Mouse (Mus musculus) lung, embryonic 14.5 days (tissue): ENCODE data around the gene Bco2. TPM values are rescaled to one million over a fixed set of nuclear protein-coding genes. Genes with fewer than 3 reads are reported as not detected.

Source experiments
- ATAC-seq: fragments of 200-750 bp; cut with Nextera tagmentation; 2 replicates; pipeline ENCODE4 v1.8.0; 2017; ENCODE audit warnings: mild to moderate bottlenecking, moderate TSS enrichment, moderate library complexity; ENCODE audit not compliant: insufficient read depth
- DNase-seq: peaks from one replicate; pipeline ENCODE4 v3.0.0-alpha.2; 2015
- H3K27ac ChIP-seq: fragments of 300-500 bp; sonication (generic); 2 replicates; pipeline ENCODE4 v1.5.1; 2014; ENCODE audit warnings: low read depth, mild to moderate bottlenecking, moderate library complexity
- H3K27me3 ChIP-seq: fragments of 300-500 bp; sonication (generic); 2 replicates; pipeline ENCODE4 v1.6.1; 2014; ENCODE audit warnings: low read length, control low read depth; ENCODE audit not compliant: insufficient read depth
- H3K36me3 ChIP-seq: fragments of 300-500 bp; sonication (generic); 2 replicates; pipeline ENCODE4 v1.6.1; 2014; ENCODE audit warnings: control low read depth; ENCODE audit not compliant: insufficient read depth
- H3K4me1 ChIP-seq: fragments of 300-500 bp; sonication (generic); 2 replicates; pipeline ENCODE4 v1.6.1; 2014; ENCODE audit warnings: antibody characterized with exemption, control low read depth; ENCODE audit not compliant: insufficient read depth
- H3K4me2 ChIP-seq: fragments of 300-500 bp; sonication (generic); 2 replicates; pipeline ENCODE4 v1.6.1; 2014; ENCODE audit warnings: mild to moderate bottlenecking
- H3K4me3 ChIP-seq: fragments of 300-500 bp; sonication (generic); 2 replicates; pipeline ENCODE4 v1.5.1; 2014; ENCODE audit warnings: low read depth, low read length
- H3K9ac ChIP-seq: fragments of 300-500 bp; sonication (generic); 2 replicates; pipeline ENCODE4 v1.6.1; 2014
- H3K9me3 ChIP-seq: fragments of 300-500 bp; sonication (generic); 2 replicates; pipeline ENCODE4 v1.6.1; 2016; ENCODE audit warnings: low read depth, low read length, control low read depth
- CTCF ChIP-seq: IDR thresholded peaks from 2 replicates; pipeline ENCODE4 v1.5.1; 2016; ENCODE audit warnings: antibody characterized with exemption, low read depth
- WGBS: fragments of 180-500 bp; shearing (Covaris S2); extraction: QIAGEN DNeasy Blood & Tissue Kit; methylation state at CpG from one replicate; pipeline ENCODE4 v1.1.7; 2014; 5-methylcytosine and 5-hydroxymethylcytosine counted together
- polyA plus RNA-seq: library from polyadenylated mRNA; unstranded; fragments of >200 nt; fragmentation: Nextera tagmentation; extraction: Ambion mirVana; gene quantifications from 2 replicates; pipeline ENCODE4 v1.2.1, GENCODE M21; 2014

Gene Bco2
- polyA plus RNA-seq, 1 experiment from 2014 or later = 0.17 TPM

DNA sequence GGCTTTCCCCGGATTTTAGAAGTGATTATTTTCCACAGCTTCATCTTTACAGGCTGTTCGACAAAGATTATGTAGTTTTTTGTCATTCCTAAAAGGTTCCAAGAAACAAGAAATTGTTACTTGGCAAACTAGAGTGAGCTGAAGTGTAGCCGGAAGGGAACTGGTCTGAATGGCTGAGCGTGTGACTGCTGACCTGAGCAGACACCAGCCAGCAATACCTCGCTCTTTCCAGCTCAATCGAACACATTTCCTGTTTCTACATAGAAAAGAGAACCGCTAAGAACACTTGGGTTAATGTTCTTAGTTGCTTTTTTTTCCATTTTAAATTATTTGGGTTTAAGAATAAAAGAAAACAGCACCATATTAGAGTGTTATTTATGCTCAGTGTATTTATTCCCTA is 14.8 kb downstream of the Bco2 start:
- no peak for ATAC-seq
- no peak for TF ChIP-seq CTCF
- H3K9ac ChIP-seq = no peak overlapping the region
- H3K36me3 ChIP-seq = no peaks in the 10 kb centered on the region
- H3K27ac ChIP-seq = no peak overlapping the region
- 56% methylated on average over 7 of the region's 7 CpGs for WGBS
- no peaks in the 10 kb centered on the region for H3K9me3 ChIP-seq
- no peaks in the 10 kb centered on the region for H3K4me1 ChIP-seq
- no peaks in the 10 kb centered on the region for H3K27me3 ChIP-seq
- no peak overlapping the region for H3K4me3 ChIP-seq
- no peak for DNase-seq
- H3K4me2 ChIP-seq = no peak overlapping the region

DNA sequence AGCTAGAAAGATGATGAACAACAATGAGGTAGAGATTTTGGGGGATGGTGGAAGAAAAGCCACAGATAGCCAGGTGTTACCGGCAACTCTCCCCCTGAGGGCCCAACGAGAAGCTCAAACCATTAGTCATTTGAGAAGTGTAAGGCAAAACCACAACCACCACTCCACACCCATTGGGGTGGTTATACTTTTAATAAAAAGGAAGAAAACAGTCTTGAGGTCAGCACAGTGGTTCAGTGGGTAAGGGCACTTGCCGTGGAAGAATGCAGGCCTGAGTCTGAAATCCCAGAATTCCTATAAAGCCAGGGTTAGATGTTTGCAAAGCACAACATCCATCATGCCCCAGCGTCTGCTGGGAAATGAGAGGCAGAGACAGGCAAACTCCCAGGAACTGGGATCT is 17.7 kb downstream of the Bco2 start:
- H3K4me1 ChIP-seq = no peaks in the 10 kb centered on the region
- H3K4me2 ChIP-seq = no peak overlapping the region
- no peak for TF ChIP-seq CTCF
- H3K27me3 ChIP-seq = no peaks in the 10 kb centered on the region
- H3K36me3 ChIP-seq = no peaks in the 10 kb centered on the region
- H3K9ac ChIP-seq = no peak overlapping the region
- 52% methylated on average over 4 of the region's 4 CpGs for WGBS
- H3K4me3 ChIP-seq = no peak overlapping the region
- no peaks in the 10 kb centered on the region for H3K9me3 ChIP-seq
- DNase-seq = no peak
- H3K27ac ChIP-seq = no peak overlapping the region
- no peak for ATAC-seq

DNA sequence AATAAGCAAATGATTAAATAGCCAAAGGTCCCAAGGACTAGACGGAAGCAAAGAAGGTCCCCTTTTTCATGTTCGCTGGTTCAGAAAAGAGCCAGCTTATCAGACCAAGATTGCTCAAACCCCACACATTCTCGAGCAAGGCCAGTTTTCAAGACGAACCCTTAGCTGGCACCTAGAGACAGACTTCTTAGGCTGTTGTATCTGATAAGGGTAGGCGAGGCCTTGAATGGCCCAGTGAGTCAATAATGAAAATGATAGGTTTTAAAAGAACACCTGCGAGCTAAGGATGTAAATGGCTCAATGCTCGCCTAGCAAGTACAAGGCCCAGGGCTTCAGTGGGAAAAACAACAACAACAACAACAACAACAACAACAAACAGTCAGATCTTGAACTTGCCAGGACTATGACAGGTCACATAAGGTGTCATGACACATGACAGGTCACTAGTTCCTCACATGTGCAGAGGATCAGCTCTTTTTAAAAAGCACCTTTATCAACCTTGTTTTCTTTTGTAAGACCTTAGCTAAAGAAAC is 18.3 kb downstream of the Bco2 start:
- TF ChIP-seq CTCF = no peak
- WGBS = 56% methylated on average over 7 of the region's 7 CpGs

DNA sequence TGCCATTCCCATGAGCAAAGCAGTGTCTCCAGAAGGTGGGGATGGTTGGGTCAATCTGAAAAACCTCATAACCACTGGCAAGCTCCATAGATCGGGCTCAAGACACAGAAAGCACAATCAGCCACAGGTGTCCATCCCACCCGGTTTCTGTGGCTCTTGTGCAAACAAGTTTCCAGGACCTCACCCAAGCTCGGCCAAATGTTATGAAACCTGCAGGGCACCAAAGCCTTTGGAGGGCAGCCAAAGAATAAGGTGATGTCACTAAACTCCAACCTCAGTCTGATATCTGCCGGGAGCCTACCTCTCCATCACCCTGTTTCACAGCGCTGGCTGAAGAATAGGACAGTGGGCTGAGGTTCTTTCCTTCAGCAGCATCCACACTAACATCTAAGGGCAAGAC is 19.1 kb downstream of the Bco2 start:
- Histone ChIP-seq H3K4me2 (no peak overlapping the region), H3K27ac (no peak overlapping the region), H3K4me1 (no peaks in the 10 kb centered on the region), H3K27me3 (no peaks in the 10 kb centered on the region), H3K4me3 (no peak overlapping the region), H3K9ac (no peak overlapping the region), H3K9me3 (no peaks in the 10 kb centered on the region), H3K36me3 (no peaks in the 10 kb centered on the region)
- WGBS = 74% methylated on average over 5 of the region's 5 CpGs
- DNase-seq = no peak
- ATAC-seq = no peak
- TF ChIP-seq CTCF = no peak

More for the DNA sequence above, 18.3 kb downstream of the Bco2 start:
- DNase-seq (no peak), ATAC-seq (no peak)
- H3K27me3 ChIP-seq = no peaks in the 10 kb centered on the region
- no peak overlapping the region for H3K4me3 ChIP-seq
- H3K4me1 ChIP-seq = no peaks in the 10 kb centered on the region
- no peaks in the 10 kb centered on the region for H3K9me3 ChIP-seq
- H3K36me3 ChIP-seq = no peaks in the 10 kb centered on the region
- H3K9ac ChIP-seq = no peak overlapping the region
- H3K27ac ChIP-seq = no peak overlapping the region
- H3K4me2 ChIP-seq = no peak overlapping the region

DNA sequence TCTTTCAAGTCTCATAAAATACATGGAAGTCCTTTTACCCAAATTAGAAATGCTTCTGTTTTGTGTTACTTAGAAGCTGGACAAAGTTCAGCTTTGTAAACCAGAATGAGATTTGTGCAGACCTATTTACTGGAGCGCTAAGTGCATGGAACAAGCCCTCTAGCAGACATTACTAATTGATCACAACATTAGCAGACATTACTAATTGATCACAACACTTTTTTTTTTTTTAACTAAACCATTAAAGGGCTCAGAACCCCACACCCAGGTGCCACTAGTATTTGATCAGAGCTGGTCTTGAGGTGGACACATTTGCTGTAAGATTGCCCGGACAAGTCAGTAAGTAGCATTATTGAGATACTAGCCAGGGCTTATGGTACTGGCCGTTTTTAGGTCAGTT is 21.2 kb downstream of the Bco2 start:
- H3K9ac ChIP-seq = no peak overlapping the region
- no peak for ATAC-seq
- DNase-seq = no peak
- no peak overlapping the region for H3K4me3 ChIP-seq
- no peak overlapping the region for H3K27ac ChIP-seq
- 67% methylated on average over 3 of the region's 3 CpGs for WGBS
- no peaks in the 10 kb centered on the region for H3K9me3 ChIP-seq
- TF ChIP-seq CTCF = no peak
- H3K36me3 ChIP-seq = no peaks in the 10 kb centered on the region
- H3K4me2 ChIP-seq = no peak overlapping the region
- no peaks in the 10 kb centered on the region for H3K27me3 ChIP-seq
- H3K4me1 ChIP-seq = no peaks in the 10 kb centered on the region

DNA sequence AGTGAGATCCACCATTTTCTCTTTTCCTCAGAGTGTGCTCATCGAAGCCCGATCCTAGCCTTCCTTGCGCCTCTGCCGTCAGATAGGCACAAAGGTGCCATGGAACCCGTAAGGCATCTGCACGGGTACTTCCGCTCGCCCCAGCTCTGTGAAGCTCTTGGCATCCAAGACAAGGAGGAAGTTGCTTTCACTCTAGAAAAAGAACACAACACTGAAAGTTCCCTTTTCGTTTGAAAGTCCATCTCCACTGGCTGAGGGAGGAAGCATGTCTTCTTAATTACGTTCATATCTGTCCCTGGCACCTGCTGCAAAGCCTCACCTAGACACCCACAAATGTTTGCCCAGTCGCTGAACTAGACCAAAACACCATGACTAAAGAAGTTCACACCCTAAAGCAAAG is 21.7 kb downstream of the Bco2 start:
- no peak overlapping the region for H3K4me2 ChIP-seq
- no peak for ATAC-seq
- 76% methylated on average over 11 of the region's 11 CpGs for WGBS
- no peak for DNase-seq
- no peak for TF ChIP-seq CTCF
- H3K27me3 ChIP-seq = no peaks in the 10 kb centered on the region
- H3K9ac ChIP-seq = no peak overlapping the region
- no peak overlapping the region for H3K4me3 ChIP-seq
- no peaks in the 10 kb centered on the region for H3K36me3 ChIP-seq
- no peaks in the 10 kb centered on the region for H3K9me3 ChIP-seq
- no peak overlapping the region for H3K27ac ChIP-seq
- no peaks in the 10 kb centered on the region for H3K4me1 ChIP-seq

DNA sequence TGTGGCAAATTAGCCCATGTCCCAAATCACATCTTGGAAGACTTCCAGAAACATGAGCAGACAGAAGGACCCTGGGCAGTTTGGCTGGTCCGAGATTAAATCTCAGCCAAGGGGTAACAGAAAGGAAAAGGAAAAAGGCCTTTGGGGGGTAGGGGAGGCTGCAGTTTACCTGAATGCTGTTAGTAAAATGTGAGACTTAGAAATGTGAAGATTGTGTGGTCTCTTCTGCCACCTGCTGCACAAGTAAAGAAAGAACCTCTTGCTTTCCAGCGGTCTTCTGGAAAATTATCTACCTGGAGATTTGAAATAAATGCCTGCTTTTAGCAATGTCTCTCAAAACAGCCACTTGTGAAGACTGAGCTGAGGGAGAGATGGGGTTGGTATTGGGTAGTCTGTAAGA is 24.1 kb downstream of the Bco2 start:
- H3K4me3 ChIP-seq = no peak overlapping the region
- H3K36me3 ChIP-seq = no peaks in the 10 kb centered on the region
- ATAC-seq (no peak), DNase-seq (peak; percentile 55)
- H3K9ac ChIP-seq = no peak overlapping the region
- no peak overlapping the region for H3K27ac ChIP-seq
- H3K4me2 ChIP-seq = no peak overlapping the region
- TF ChIP-seq CTCF = peak; percentile 46
- no peaks in the 10 kb centered on the region for H3K4me1 ChIP-seq
- no peaks in the 10 kb centered on the region for H3K9me3 ChIP-seq
- WGBS = 28% methylated on average over 2 of the region's 2 CpGs
- H3K27me3 ChIP-seq = no peaks in the 10 kb centered on the region

DNA sequence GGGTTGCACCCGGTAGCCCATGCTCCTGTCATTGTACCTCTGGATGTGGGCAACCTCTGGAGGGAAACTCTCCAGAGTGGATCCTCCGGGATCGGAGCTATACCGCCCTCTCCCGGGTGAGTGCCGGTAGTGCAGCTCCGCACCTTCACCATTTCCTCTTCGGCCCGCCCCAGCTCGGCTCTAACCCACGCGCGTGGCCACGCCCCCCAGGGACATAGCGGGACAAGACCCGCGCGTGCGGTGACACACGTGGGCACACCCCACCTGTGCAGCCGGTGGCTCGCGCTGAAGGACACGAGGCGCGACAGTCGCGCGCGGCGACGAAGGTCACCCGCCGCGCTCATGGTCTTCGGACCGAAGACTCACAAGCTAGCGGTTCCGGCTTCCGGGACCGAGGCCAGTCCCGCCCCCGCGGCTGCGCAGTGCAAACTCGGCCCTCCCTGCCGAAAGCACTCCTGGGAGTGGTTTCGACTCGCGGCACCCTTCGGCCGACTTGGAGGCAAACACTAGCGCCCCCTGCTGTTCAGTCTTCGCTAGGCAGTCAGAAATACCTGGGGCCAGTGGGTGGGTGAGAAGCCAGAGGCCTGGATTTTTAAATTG is 26.6 kb downstream of the Bco2 start, which contains the start of gene Pts:
Pts (minus strand) TSS at position 432 of the 600 bp plus-strand sequence.
- Histone ChIP-seq H3K27me3 (no peaks in the 10 kb centered on the region), H3K4me1 (no peaks in the 10 kb centered on the region), H3K4me3 (peak within 1 kb of the TSS; percentile 69), H3K9ac (peak within 1 kb of the TSS; percentile 68), H3K27ac (no peak within 1 kb of the TSS; the same call in 1 of the 2 replicates), H3K9me3 (no peaks in the 10 kb centered on the region), H3K4me2 (peak within 1 kb of the TSS; percentile 72), H3K36me3 (no peaks in the 10 kb centered on the region)
- peak; percentile 99 for DNase-seq
- ATAC-seq = peak; percentile 98
- WGBS = under 1% methylated on average over 54 of the region's 54 CpGs
- TF ChIP-seq CTCF = peak; percentile 95
